Mouse (Mus musculus): Measurements from ENCODE around the gene Zrsr2. TPM values are rescaled to one million over a fixed set of nuclear protein-coding genes. Genes with fewer than 3 reads are reported as not detected.

Zrsr2 gene
- polyA plus RNA-seq, 1 experiment = 22.2 TPM

DNA sequence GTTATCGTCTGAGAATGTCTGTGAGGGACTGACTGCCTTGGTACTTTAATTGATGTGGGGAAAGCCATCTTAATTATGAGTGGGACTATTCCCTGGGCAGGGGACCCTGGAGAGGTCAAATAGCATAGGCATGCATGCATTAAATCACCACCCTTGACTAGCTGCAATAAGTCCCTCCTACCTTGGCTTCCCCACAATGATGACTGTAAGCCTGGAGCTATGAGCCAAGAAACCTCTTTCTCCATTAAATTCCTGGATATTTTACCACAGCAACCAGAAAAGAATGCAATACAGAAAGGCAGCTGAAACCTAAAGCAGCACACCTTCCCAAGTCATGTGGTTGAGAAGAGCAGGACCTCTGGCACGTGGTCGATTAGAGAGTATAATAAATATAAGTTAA is 14.1 kb downstream of the Zrsr2 start:
- no peak overlapping the region for H3K4me3 ChIP-seq (ENCODE audit: insufficient read depth, poor library complexity, severe bottlenecking)
- no peak for TF ChIP-seq MYOG (IDR thresholded peaks at IDR 0.05; ENCODE audit: control insufficient read depth, extremely low read depth, insufficient read length)
- peaks cover 47% of the 10 kb centered on the region for H3K36me3 ChIP-seq (ENCODE audit: control insufficient read depth, insufficient read depth)
- H3K79me3 ChIP-seq (ENCODE audit: low read depth) = no peaks in the 10 kb centered on the region
- H3ac ChIP-seq (ENCODE audit: control insufficient read depth, insufficient read length, low read depth) = no peak overlapping the region
- H3K79me2 ChIP-seq (ENCODE audit: control insufficient read depth, insufficient read depth) = no peaks in the 10 kb centered on the region
- no peaks in the 10 kb centered on the region for H3K27me3 ChIP-seq (ENCODE audit: control insufficient read depth, insufficient read depth, insufficient read length)

DNA sequence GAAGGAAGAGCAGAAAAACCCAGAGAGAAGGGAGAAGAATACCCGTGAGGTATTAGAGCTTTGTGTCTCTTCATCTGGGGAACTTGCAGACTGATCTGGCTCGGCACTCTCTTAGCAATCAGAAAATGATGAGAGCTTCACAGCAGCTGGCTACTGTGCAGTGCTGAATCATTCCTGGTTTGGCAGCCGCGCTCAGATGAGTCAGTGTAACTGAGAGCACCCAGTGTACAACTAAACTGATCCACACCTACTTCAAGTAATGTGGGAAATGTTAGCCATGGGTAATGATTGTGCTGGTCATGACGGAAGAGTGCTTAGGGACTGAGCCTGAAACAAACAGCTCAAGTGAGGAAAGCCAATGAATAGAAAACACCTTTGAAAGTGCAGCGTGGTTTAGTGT is 19.9 kb downstream of the Zrsr2 start:
- TF ChIP-seq CEBPB (IDR thresholded peaks at IDR 0.05; ENCODE audit: low read depth) (no peak), MAX (IDR thresholded peaks at IDR 0.05) (no peak), MYOD1 (IDR thresholded peaks at IDR 0.05; ENCODE audit: control insufficient read depth, insufficient read length, low read depth) (peak; percentile 63), FOSL1 (IDR thresholded peaks at IDR 0.05; ENCODE audit: insufficient read depth, low read length, poor library complexity, severe bottlenecking) (peak; percentile 14), CTCF (IDR thresholded peaks at IDR 0.05; ENCODE audit: control insufficient read depth, insufficient read depth, insufficient read length) (no peak), MYOG (IDR thresholded peaks at IDR 0.05; ENCODE audit: control insufficient read depth, extremely low read depth, insufficient read length) (no peak), USF1 (IDR thresholded peaks at IDR 0.05; ENCODE audit: low read depth) (no peak)
- Histone ChIP-seq H3K36me3 (ENCODE audit: control insufficient read depth, insufficient read depth) (peaks cover 37% of the 10 kb centered on the region), H3K79me3 (ENCODE audit: low read depth) (no peaks in the 10 kb centered on the region), H3K27me3 (ENCODE audit: control insufficient read depth, insufficient read depth, insufficient read length) (no peaks in the 10 kb centered on the region), H3K4me3 (ENCODE audit: insufficient read depth, poor library complexity, severe bottlenecking) (no peak overlapping the region), H3K79me2 (ENCODE audit: control insufficient read depth, insufficient read depth) (no peaks in the 10 kb centered on the region), H3ac (ENCODE audit: control insufficient read depth, insufficient read length, low read depth) (no peak overlapping the region)

DNA sequence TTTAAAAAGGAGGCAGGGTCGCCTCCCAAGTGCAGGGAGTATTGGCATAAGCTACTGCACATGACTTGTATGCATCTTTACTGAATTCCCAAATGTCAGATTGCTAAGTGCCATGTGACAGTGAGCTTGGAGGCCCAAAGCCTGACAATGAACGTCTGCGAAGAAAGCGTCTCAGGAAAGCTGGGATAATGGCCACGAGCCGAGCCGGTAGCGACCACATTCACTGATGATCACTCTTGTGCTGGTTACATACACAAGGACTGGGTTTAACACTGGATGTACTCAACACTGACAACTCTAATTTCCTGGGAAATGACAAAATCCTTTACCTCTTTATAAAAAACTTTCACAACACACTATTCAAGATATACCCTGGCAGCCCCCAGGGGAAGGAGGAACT is 23.7 kb downstream of the Zrsr2 start:
- H3K27me3 ChIP-seq (ENCODE audit: control insufficient read depth, insufficient read depth, insufficient read length) = no peaks in the 10 kb centered on the region
- H3K79me2 ChIP-seq (ENCODE audit: control insufficient read depth, insufficient read depth) = no peaks in the 10 kb centered on the region
- peaks cover 18% of the 10 kb centered on the region for H3K36me3 ChIP-seq (ENCODE audit: control insufficient read depth, insufficient read depth)
- no peak for TF ChIP-seq CTCF (IDR thresholded peaks at IDR 0.05; ENCODE audit: control insufficient read depth, insufficient read depth, insufficient read length)
- TF ChIP-seq MAX (IDR thresholded peaks at IDR 0.05) = no peak
- TF ChIP-seq FOSL1 (IDR thresholded peaks at IDR 0.05; ENCODE audit: insufficient read depth, low read length, poor library complexity, severe bottlenecking) = no peak
- no peak for TF ChIP-seq CEBPB (IDR thresholded peaks at IDR 0.05; ENCODE audit: low read depth)
- TF ChIP-seq MYOG (IDR thresholded peaks at IDR 0.05; ENCODE audit: control insufficient read depth, extremely low read depth, insufficient read length) = no peak
- no peak for TF ChIP-seq USF1 (IDR thresholded peaks at IDR 0.05; ENCODE audit: low read depth)
- TF ChIP-seq MYOD1 (IDR thresholded peaks at IDR 0.05; ENCODE audit: control insufficient read depth, insufficient read length, low read depth) = no peak
- no peak overlapping the region for H3ac ChIP-seq (ENCODE audit: control insufficient read depth, insufficient read length, low read depth)
- H3K79me3 ChIP-seq (ENCODE audit: low read depth) = no peaks in the 10 kb centered on the region
- no peak overlapping the region for H3K4me3 ChIP-seq (ENCODE audit: insufficient read depth, poor library complexity, severe bottlenecking)

DNA sequence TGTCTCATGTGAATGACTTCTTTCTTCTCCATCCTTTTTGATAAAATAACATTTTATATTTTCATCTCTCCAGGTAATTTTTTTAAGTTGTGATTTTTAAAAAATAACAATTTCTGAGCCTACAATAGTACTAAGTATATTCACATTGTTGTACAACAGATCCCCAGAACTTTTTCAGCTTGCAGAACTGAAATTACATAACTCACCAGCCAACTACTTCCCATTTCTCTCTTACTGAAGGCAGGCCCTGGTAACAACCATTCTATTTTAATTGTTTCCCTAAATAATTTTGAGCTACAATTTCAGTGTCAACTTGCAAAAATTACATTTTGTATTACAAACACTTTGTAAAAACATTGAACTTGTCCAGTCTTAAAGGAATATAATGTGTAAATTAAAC is 28.9 kb downstream of the Zrsr2 start:
- H3K79me3 ChIP-seq (ENCODE audit: low read depth) = no peaks in the 10 kb centered on the region
- no peaks in the 10 kb centered on the region for H3K79me2 ChIP-seq (ENCODE audit: control insufficient read depth, insufficient read depth)
- H3K4me3 ChIP-seq (ENCODE audit: insufficient read depth, poor library complexity, severe bottlenecking) = no peak overlapping the region
- no peaks in the 10 kb centered on the region for H3K36me3 ChIP-seq (ENCODE audit: control insufficient read depth, insufficient read depth)
- H3K27me3 ChIP-seq (ENCODE audit: control insufficient read depth, insufficient read depth, insufficient read length) = no peaks in the 10 kb centered on the region
- TF ChIP-seq USF1 (IDR thresholded peaks at IDR 0.05; ENCODE audit: low read depth) (no peak), MAX (IDR thresholded peaks at IDR 0.05) (no peak), CTCF (IDR thresholded peaks at IDR 0.05; ENCODE audit: control insufficient read depth, insufficient read depth, insufficient read length) (no peak), FOSL1 (IDR thresholded peaks at IDR 0.05; ENCODE audit: insufficient read depth, low read length, poor library complexity, severe bottlenecking) (no peak), CEBPB (IDR thresholded peaks at IDR 0.05; ENCODE audit: low read depth) (no peak), MYOG (IDR thresholded peaks at IDR 0.05; ENCODE audit: control insufficient read depth, extremely low read depth, insufficient read length) (no peak), MYOD1 (IDR thresholded peaks at IDR 0.05; ENCODE audit: control insufficient read depth, insufficient read length, low read depth) (no peak)
- H3ac ChIP-seq (ENCODE audit: control insufficient read depth, insufficient read length, low read depth) = no peak overlapping the region

DNA sequence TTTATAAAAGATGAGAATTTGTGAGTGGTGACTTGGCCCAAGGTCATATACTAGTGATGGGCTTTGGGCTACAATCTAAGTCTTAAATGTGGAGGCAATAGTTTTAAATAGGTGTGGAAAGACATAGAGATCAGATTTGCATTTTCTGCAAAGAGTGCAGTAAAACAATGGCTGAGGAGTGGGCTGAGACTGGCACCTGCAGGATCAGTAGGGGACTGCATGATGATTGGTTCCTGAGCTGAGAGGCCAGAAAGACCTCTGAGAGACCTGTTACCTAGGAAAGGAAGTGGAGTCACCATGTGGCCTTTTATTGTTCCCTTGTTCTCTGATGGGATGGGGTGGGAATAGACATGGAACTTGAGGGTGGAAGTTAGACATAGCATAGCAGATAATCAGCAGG is 45.7 kb downstream of the Zrsr2 start:
- TF ChIP-seq USF1 (IDR thresholded peaks at IDR 0.05; ENCODE audit: low read depth) (no peak), MYOD1 (IDR thresholded peaks at IDR 0.05; ENCODE audit: control insufficient read depth, insufficient read length, low read depth) (no peak), CEBPB (IDR thresholded peaks at IDR 0.05; ENCODE audit: low read depth) (no peak), CTCF (IDR thresholded peaks at IDR 0.05; ENCODE audit: control insufficient read depth, insufficient read depth, insufficient read length) (no peak), MYOG (IDR thresholded peaks at IDR 0.05; ENCODE audit: control insufficient read depth, extremely low read depth, insufficient read length) (no peak), FOSL1 (IDR thresholded peaks at IDR 0.05; ENCODE audit: insufficient read depth, low read length, poor library complexity, severe bottlenecking) (no peak), MAX (IDR thresholded peaks at IDR 0.05) (no peak)
- no peaks in the 10 kb centered on the region for H3K27me3 ChIP-seq (ENCODE audit: control insufficient read depth, insufficient read depth, insufficient read length)
- H3K79me2 ChIP-seq (ENCODE audit: control insufficient read depth, insufficient read depth) = peaks cover 12% of the 10 kb centered on the region
- peaks cover 10% of the 10 kb centered on the region for H3K36me3 ChIP-seq (ENCODE audit: control insufficient read depth, insufficient read depth)
- H3K4me3 ChIP-seq (ENCODE audit: insufficient read depth, poor library complexity, severe bottlenecking) = no peak overlapping the region
- H3ac ChIP-seq (ENCODE audit: control insufficient read depth, insufficient read length, low read depth) = no peak overlapping the region
- H3K79me3 ChIP-seq (ENCODE audit: low read depth) = peaks cover 4% of the 10 kb centered on the region

DNA sequence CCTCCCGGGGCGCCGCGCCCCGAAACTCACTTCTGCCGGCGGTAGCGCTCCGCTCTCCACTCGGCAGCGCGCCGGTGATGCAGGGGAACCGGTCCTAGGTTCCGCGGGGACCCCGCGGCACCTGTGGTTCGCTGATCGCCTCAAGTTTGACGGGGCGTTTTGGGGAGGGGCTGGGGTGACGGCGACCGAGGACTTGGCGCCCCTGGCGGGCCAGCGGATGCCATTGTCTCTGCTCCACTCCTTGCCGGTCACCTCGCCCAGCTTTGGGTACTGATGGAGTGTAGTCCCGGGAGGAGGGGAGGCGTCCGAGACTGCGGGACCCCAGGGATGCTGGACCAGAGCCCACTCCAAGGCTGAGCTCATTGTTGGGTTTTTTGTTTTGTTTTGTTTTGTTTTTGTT is 49.1 kb downstream of the Zrsr2 start:
- Histone ChIP-seq H3ac (ENCODE audit: control insufficient read depth, insufficient read length, low read depth) (peak overlapping the region; percentile 72), H3K79me3 (ENCODE audit: low read depth) (peaks cover 4% of the 10 kb centered on the region), H3K4me3 (ENCODE audit: insufficient read depth, poor library complexity, severe bottlenecking) (peak overlapping the region; percentile 52), H3K27me3 (ENCODE audit: control insufficient read depth, insufficient read depth, insufficient read length) (no peaks in the 10 kb centered on the region), H3K79me2 (ENCODE audit: control insufficient read depth, insufficient read depth) (peaks cover 12% of the 10 kb centered on the region), H3K36me3 (ENCODE audit: control insufficient read depth, insufficient read depth) (no peaks in the 10 kb centered on the region)
- no peak for TF ChIP-seq FOSL1 (IDR thresholded peaks at IDR 0.05; ENCODE audit: insufficient read depth, low read length, poor library complexity, severe bottlenecking)
- no peak for TF ChIP-seq USF1 (IDR thresholded peaks at IDR 0.05; ENCODE audit: low read depth)
- no peak for TF ChIP-seq MYOD1 (IDR thresholded peaks at IDR 0.05; ENCODE audit: control insufficient read depth, insufficient read length, low read depth)
- no peak for TF ChIP-seq CTCF (IDR thresholded peaks at IDR 0.05; ENCODE audit: control insufficient read depth, insufficient read depth, insufficient read length)
- TF ChIP-seq MAX (IDR thresholded peaks at IDR 0.05) = no peak
- no peak for TF ChIP-seq CEBPB (IDR thresholded peaks at IDR 0.05; ENCODE audit: low read depth)
- TF ChIP-seq MYOG (IDR thresholded peaks at IDR 0.05; ENCODE audit: control insufficient read depth, extremely low read depth, insufficient read length) = no peak
